Mouse (Mus musculus) stomach, postnatal 0 days (tissue): ENCODE measurements around the gene Arhgef3. TPM values are rescaled to one million over a fixed set of nuclear protein-coding genes. Genes with fewer than 3 reads are reported as not detected.

ENCODE experiments used
- ATAC-seq: fragments of 200-750 bp; cut with Nextera tagmentation; 2 replicates; pipeline ENCODE4 v1.8.0; 2017; ENCODE audit not compliant: low FRiP score, low TSS enrichment
- DNase-seq: peaks from one replicate; pipeline ENCODE4 v3.0.0-alpha.2; 2016; ENCODE audit warnings: low spot score
- H3K27ac ChIP-seq: fragments of 300-500 bp; sonication (generic); replicated peaks from 2 replicates; pipeline ENCODE4 v1.5.1; 2014; ENCODE audit warnings: mild to moderate bottlenecking, control low read depth
- H3K27me3 ChIP-seq: fragments of 300-500 bp; sonication (generic); 2 replicates; pipeline ENCODE4 v1.6.1; 2014; ENCODE audit warnings: low read length; ENCODE audit not compliant: control insufficient read depth, insufficient read depth
- H3K36me3 ChIP-seq: fragments of 300-500 bp; sonication (generic); 2 replicates; pipeline ENCODE4 v1.6.1; 2014; ENCODE audit warnings: low read length, mixed read lengths; ENCODE audit not compliant: control insufficient read depth, insufficient read depth
- H3K4me1 ChIP-seq: fragments of 300-500 bp; sonication (generic); replicated peaks from 2 replicates; pipeline ENCODE4 v1.6.1; 2014; ENCODE audit warnings: antibody characterized with exemption; ENCODE audit not compliant: control insufficient read depth, insufficient read depth
- H3K4me2 ChIP-seq: fragments of 300-500 bp; sonication (generic); replicated peaks from 2 replicates; pipeline ENCODE4 v1.6.1; 2014; ENCODE audit warnings: low read depth, mild to moderate bottlenecking, control low read depth, moderate library complexity
- H3K4me3 ChIP-seq: fragments of 300-500 bp; sonication (generic); 2 replicates; pipeline ENCODE4 v1.5.1; 2014; ENCODE audit warnings: low read depth, low read length, control low read depth
- H3K9ac ChIP-seq: fragments of 300-500 bp; sonication (generic); 2 replicates; pipeline ENCODE4 v1.6.1; 2014; ENCODE audit warnings: mild to moderate bottlenecking, low read length, control low read depth, mixed read lengths
- H3K9me3 ChIP-seq: fragments of 300-500 bp; sonication (generic); 2 replicates; pipeline ENCODE4 v1.6.1; 2016; ENCODE audit warnings: low read length; ENCODE audit not compliant: control insufficient read depth
- CTCF ChIP-seq: IDR thresholded peaks from 2 replicates; pipeline ENCODE4 v1.5.1; 2016; ENCODE audit warnings: antibody characterized with exemption, low read depth, mild to moderate bottlenecking, moderate library complexity
- EP300 ChIP-seq: optimal IDR thresholded peaks from 2 replicates; pipeline ENCODE3; 2016; ENCODE audit warnings: antibody characterized with exemption
- WGBS: fragments of 180-500 bp; shearing (Covaris S2); extraction: QIAGEN DNeasy Blood & Tissue Kit; methylation state at CpG from one replicate; pipeline ENCODE4 v1.1.7; 2014; 5-methylcytosine and 5-hydroxymethylcytosine counted together
- polyA plus RNA-seq: library from polyadenylated mRNA; unstranded; fragments of >200 nt; fragmentation: Nextera tagmentation; extraction: Ambion mirVana; gene quantifications from 2 replicates; pipeline ENCODE4 v1.2.1, GENCODE M21; 2015

Gene Arhgef3
- polyA plus RNA-seq, 1 experiment from 2014 or later: 13.1 TPM

DNA sequence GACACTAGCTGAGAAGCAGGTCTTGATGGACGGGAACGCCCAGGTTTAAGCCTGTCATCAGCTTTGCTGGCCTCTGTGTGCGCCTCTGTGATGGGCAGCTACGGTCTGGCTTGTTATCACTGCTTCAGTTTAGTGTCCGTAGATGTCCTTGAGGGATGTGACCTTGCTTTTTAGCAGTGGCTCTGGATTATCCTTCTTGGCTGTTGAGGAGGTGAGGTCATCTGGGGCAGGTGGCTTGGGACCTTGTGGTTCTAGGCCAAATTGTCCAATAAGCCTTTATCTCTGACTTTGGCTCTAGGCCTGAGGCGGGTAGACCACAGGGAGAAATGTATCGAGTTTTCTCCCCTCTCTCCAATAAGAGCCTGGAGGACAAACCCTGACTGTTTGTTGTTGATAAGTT lies 33.0 kb downstream of the Arhgef3 start:
- H3K9me3 ChIP-seq: no peaks in the 10 kb centered on the region
- peaks cover 3% of the 10 kb centered on the region; the same call in 1 of the 2 replicates for H3K4me1 ChIP-seq
- no peaks in the 10 kb centered on the region for H3K36me3 ChIP-seq
- H3K4me3 ChIP-seq: no peak overlapping the region
- no peak overlapping the region for H3K27ac ChIP-seq
- H3K9ac ChIP-seq: no peak overlapping the region
- no peaks in the 10 kb centered on the region for H3K27me3 ChIP-seq
- 91% methylated on average over 7 of the region's 7 CpGs for WGBS
- DNase-seq (no peak), ATAC-seq (no peak)
- no peak for TF ChIP-seq CTCF
- no peak for TF ChIP-seq EP300
- H3K4me2 ChIP-seq: no peak overlapping the region

DNA sequence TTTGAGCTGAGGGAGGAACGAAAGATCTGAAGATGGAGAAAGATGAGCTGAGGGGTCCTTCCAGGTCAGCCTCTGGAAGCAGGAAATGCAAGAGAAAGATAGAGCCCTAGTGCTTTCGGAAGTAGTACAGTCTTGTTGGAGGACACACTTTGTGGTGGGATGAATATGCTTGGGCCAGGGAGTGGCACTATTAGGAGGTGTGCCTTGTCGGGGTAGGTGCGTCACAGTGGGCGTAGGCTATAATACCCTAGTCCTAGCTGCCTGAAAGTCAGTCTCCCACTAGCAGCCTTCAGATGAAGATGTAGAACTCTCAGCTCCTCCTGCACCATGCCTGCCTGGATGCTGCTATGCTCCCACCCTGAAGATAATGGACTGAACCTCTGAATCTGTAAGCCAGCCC lies 34.7 kb downstream of the Arhgef3 start:
- Histone ChIP-seq H3K4me2 (no peak overlapping the region), H3K4me3 (no peak overlapping the region), H3K9ac (no peak overlapping the region), H3K9me3 (no peaks in the 10 kb centered on the region), H3K36me3 (no peaks in the 10 kb centered on the region), H3K27ac (no peak overlapping the region), H3K27me3 (no peaks in the 10 kb centered on the region), H3K4me1 (peaks cover 3% of the 10 kb centered on the region; the same call in 1 of the 2 replicates)
- DNase-seq (no peak), ATAC-seq (no peak)
- no peak for TF ChIP-seq CTCF
- 89% methylated on average over 5 of the region's 5 CpGs for WGBS

DNA sequence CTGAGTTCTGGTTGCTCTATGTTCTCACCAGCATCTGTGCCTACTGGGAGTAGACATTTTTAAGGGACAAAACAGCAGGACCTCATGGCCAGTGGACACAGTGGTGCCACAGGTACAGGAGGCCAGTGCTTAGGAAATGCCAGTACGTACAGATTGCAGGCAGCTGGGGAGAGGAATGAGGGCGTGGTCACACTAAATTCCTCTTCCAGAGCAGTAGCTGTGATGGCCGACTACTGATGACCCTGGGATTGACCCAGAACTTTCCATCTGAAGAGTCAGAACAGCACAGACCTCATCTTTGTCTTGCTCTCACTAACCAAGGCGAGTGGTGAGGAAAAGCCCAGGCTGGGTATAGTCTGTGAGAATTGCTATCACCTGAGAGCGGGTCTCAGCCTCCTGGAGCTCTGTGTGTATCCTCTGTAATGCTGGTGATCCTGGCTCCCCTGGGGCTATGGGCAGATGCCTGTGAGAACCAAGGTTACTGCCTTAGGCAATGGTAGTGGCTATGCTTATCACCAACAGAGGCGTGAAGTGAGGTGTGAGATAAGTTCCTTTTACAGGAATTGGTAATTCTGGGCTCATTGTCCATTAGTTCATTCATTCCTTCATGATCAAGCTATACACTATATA lies 35.4 kb downstream of the Arhgef3 start:
- no peak overlapping the region for H3K9ac ChIP-seq
- WGBS: 56% methylated on average over 6 of the region's 6 CpGs
- DNase-seq: no peak
- no peak overlapping the region for H3K4me3 ChIP-seq
- no peaks in the 10 kb centered on the region for H3K27me3 ChIP-seq
- TF ChIP-seq EP300 (no peak), CTCF (no peak)
- no peaks in the 10 kb centered on the region for H3K36me3 ChIP-seq
- H3K27ac ChIP-seq: no peak overlapping the region
- no peak; the same call in 1 of the 2 replicates for ATAC-seq
- H3K4me2 ChIP-seq: no peak overlapping the region
- H3K9me3 ChIP-seq: no peaks in the 10 kb centered on the region
- no peaks in the 10 kb centered on the region; the same call in 1 of the 2 replicates for H3K4me1 ChIP-seq

DNA sequence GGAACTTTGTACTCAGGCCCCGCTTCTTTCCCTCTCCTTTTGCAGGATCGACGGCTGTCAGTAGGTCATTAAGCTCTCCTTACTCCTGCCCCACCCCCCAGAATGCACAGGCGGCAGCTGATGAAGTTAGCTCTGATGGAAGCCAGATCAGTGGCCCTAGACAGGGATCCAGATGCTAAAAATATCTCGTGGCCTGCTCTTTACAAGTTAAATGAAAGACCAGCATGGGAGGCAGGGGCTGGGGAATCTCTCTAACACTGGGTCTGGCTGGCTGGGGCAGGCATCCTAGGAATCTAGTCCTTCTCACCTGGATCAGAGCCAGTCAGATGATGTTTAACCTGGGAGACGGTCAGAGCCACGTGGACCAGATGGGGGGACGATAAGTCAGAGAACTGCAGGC lies 36.7 kb downstream of the Arhgef3 start:
- Histone ChIP-seq H3K9me3 (no peaks in the 10 kb centered on the region), H3K4me3 (no peak overlapping the region), H3K4me1 (no peaks in the 10 kb centered on the region; the same call in 1 of the 2 replicates), H3K36me3 (no peaks in the 10 kb centered on the region), H3K9ac (no peak overlapping the region), H3K27me3 (no peaks in the 10 kb centered on the region), H3K27ac (no peak overlapping the region), H3K4me2 (no peak overlapping the region)
- 19% methylated on average over 8 of the region's 8 CpGs for WGBS
- TF ChIP-seq CTCF: no peak
- TF ChIP-seq EP300: no peak
- DNase-seq: no peak
- ATAC-seq: 0 out of 2 replicates have a peak, but pooled peaks have one; percentile 18

DNA sequence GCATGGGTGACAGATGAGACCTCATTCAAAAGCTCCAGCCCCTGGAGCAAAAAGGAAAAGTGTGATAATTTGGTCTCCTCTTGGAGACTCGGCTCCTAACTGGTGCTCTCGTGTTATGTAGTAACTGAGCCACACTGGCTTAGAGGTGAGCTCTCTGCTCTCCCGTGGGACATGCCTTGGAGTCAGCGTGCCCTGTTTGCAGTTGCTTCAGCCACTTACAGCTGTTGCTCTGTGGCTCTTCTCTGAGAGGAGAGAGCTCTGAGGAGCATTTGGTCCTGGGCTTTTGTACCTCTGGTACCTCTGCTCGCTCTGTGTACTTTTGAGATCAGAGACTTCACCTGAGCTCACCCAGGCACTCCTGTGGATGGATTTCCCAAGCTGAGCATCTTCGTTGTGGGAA lies 40.4 kb downstream of the Arhgef3 start:
- 72% methylated on average over 6 of the region's 6 CpGs for WGBS
- Histone ChIP-seq H3K4me3 (no peak overlapping the region), H3K36me3 (no peaks in the 10 kb centered on the region), H3K27me3 (no peaks in the 10 kb centered on the region), H3K9me3 (no peaks in the 10 kb centered on the region), H3K27ac (no peak overlapping the region), H3K9ac (no peak overlapping the region), H3K4me2 (no peak overlapping the region), H3K4me1 (no peaks in the 10 kb centered on the region; the same call in 1 of the 2 replicates)
- TF ChIP-seq CTCF (no peak), EP300 (no peak)
- ATAC-seq (no peak), DNase-seq (no peak)

DNA sequence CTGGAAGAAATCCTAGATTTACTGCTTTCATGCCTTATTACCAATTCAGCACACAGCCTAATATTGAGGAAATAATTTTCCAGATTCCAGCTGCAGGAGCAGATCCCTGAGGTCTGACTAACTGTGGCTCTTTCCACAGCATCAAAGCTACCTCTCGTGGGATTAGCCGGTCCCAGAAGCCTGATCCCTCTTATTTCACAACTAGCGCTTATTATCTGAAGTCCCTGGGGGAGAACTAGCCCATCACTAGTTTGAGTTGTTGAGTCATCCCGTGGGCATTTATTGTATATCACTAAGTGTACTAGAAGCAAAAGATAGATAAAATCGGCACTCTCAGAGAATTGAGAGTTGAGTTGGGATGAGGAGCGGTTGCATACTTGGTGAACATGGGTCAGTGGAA lies 41.3 kb downstream of the Arhgef3 start:
- Histone ChIP-seq H3K27ac (no peak overlapping the region), H3K27me3 (no peaks in the 10 kb centered on the region), H3K4me1 (no peaks in the 10 kb centered on the region; the same call in 1 of the 2 replicates), H3K36me3 (no peaks in the 10 kb centered on the region), H3K4me3 (no peak overlapping the region), H3K9ac (no peak overlapping the region), H3K9me3 (no peaks in the 10 kb centered on the region), H3K4me2 (no peak overlapping the region)
- 83% methylated on average over 6 of the region's 6 CpGs for WGBS
- TF ChIP-seq EP300 (no peak), CTCF (no peak)
- ATAC-seq: no peak
- DNase-seq: no peak
